In genomic region chr13:41134901-41135300, GRCm38 (mm10) we compare ENCODE assay signal across 9 mouse cellular contexts. TPM values are rescaled to one million over a fixed set of nuclear protein-coding genes. Genes with fewer than 3 reads are reported as not detected.
DNase-seq lines count a peak whose midpoint lies in the region; ATAC-seq and TF ChIP-seq lines count a peak whose summit lies in the region.
"Had no signal": no experiment of that assay in that cellular context is flagged by ENCODE, and none has a peak within 500 bp of the region (broad histone marks: within the 10 kb centered on the region; RNA-seq: fewer than 3 reads in every experiment).

No protein-coding gene starts in this region.

- no peaks in the 10 kb centered on the region for H3K79me2 ChIP-seq in MEL (ENCODE audit: control insufficient read depth, insufficient read depth, low read length, poor library complexity)

- no peak overlapping the region for H3K4me2 ChIP-seq in heart, embryonic 11.5 days
- H3K4me2 ChIP-seq: lung, embryonic 15.5 days had no signal

- TF ChIP-seq EP300 in MEL (IDR thresholded peaks at IDR 0.05; ENCODE audit: low read depth in 1 of 2, low read length in 2 of 2), result no peak

- H3K9ac ChIP-seq in heart, embryonic 11.5 days (ENCODE audit: low read depth, low read length), result no peak overlapping the region
- no peak overlapping the region for H3K9ac ChIP-seq in MEL (ENCODE audit: control insufficient read depth, low read depth, low read length, poor library complexity, severe bottlenecking)
- H3K9ac ChIP-seq: lung, embryonic 15.5 days had no signal

- no peak overlapping the region for H3K27ac ChIP-seq in heart, embryonic 11.5 days (ENCODE audit: low read depth, low read length)
- no peak overlapping the region for H3K27ac ChIP-seq in MEL (ENCODE audit: control insufficient read depth, low read depth, low read length)
- no peak overlapping the region for H3K27ac ChIP-seq in testis, adult 2 months (ENCODE audit: control insufficient read depth, insufficient read depth, low read depth, low read length)
- H3K27ac ChIP-seq: lung, embryonic 15.5 days had no signal

- no peaks in the 10 kb centered on the region for H3K36me3 ChIP-seq in heart, embryonic 11.5 days (ENCODE audit: control insufficient read depth, insufficient read depth, low read length)
- no peaks in the 10 kb centered on the region for H3K36me3 ChIP-seq in MEL (ENCODE audit: control insufficient read depth in 1 of 2, insufficient read depth in 2 of 2, low read length in 2 of 2)
- H3K36me3 ChIP-seq in testis, adult 2 months (ENCODE audit: control insufficient read depth, insufficient read depth, low read length), result no peaks in the 10 kb centered on the region
- H3K36me3 ChIP-seq: lung, embryonic 15.5 days had no signal

- no peak overlapping the region for H3K4me3 ChIP-seq in heart, embryonic 11.5 days (ENCODE audit: low read depth, low read length)
- H3K4me3 ChIP-seq in MEL (ENCODE audit: control insufficient read depth in 1 of 2, insufficient read depth in 1 of 2, low read depth in 2 of 2, low read length in 2 of 2), result no peak overlapping the region
- no peak overlapping the region for H3K4me3 ChIP-seq in testis, adult 2 months (ENCODE audit: control insufficient read depth, low read depth, low read length)
- H3K4me3 ChIP-seq: lung, embryonic 15.5 days had no signal

- H3K27me3 ChIP-seq in heart, embryonic 11.5 days (ENCODE audit: control insufficient read depth, insufficient read depth, low read length), result no peaks in the 10 kb centered on the region
- peaks cover 2% of the 10 kb centered on the region in 2 experiments; a peak in 3 of 4 replicates for H3K27me3 ChIP-seq in MEL (ENCODE audit: control insufficient read depth in 1 of 2, insufficient read depth in 2 of 2, low read length in 2 of 2)
- H3K27me3 ChIP-seq in testis, adult 2 months (ENCODE audit: control insufficient read depth, insufficient read depth, low read length), result no peaks in the 10 kb centered on the region
- H3K27me3 ChIP-seq: lung, embryonic 15.5 days had no signal

- H3K4me1 ChIP-seq in heart, embryonic 11.5 days (ENCODE audit: control insufficient read depth, insufficient read depth, low read length), result no peaks in the 10 kb centered on the region
- H3K4me1 ChIP-seq in MEL (ENCODE audit: control insufficient read depth in 1 of 2, insufficient read depth in 2 of 2, low read length in 2 of 2), result no peaks in the 10 kb centered on the region
- H3K4me1 ChIP-seq in testis, adult 2 months (ENCODE audit: control insufficient read depth, insufficient read depth, low read length), result no peaks in the 10 kb centered on the region

- ATAC-seq in heart, embryonic 11.5 days (replicated peaks; ENCODE audit: insufficient number of reproducible peaks, low FRiP score, low TSS enrichment), result no peak

- peak; percentile 70 to 82 (median 76) for TF ChIP-seq CTCF in MEL (IDR thresholded peaks at IDR 0.05 in 2 of 3, conservative IDR thresholded peaks at IDR 0.05 in 1 of 3; ENCODE audit: control insufficient read depth in 1 of 3, insufficient read depth in 1 of 3, low read depth in 2 of 3, low read length in 3 of 3, poor library complexity in 1 of 3, severe bottlenecking in 1 of 3)
- peak; percentile 75; the same call in 1 of the 2 replicates for TF ChIP-seq CTCF in testis, adult 2 months (IDR thresholded peaks at IDR 0.05; ENCODE audit: control insufficient read depth, insufficient read depth, insufficient replicate concordance, low read depth, low read length)

- WGBS in heart, embryonic 11.5 days (ENCODE audit: insufficient replicate concordance), result 10% methylated on average over 6 of the region's 6 CpGs

- no peaks in the 10 kb centered on the region for H3K9me3 ChIP-seq in heart, embryonic 11.5 days (replicated peaks; ENCODE audit: control insufficient read depth, low read length)
- no peaks in the 10 kb centered on the region for H3K9me3 ChIP-seq in MEL (replicated peaks; ENCODE audit: insufficient read depth, low read length)
- H3K9me3 ChIP-seq: lung, embryonic 15.5 days had no signal

- TF ChIP-seq RAD21 in MEL (IDR thresholded peaks at IDR 0.05; ENCODE audit: low read depth, low read length), result peak; percentile 37

- intact Hi-C loops in gastrocnemius, postnatal 14 days (cut with DNase I; ENCODE audit: low total_unique reads), result no loop called here

- DNase-seq in heart, adult 18-20 months, result peak; percentile 31 to 80
- peak; percentile 58 for DNase-seq in MEL (ENCODE audit: low read depth, low spot score)
- peak; percentile 11 for DNase-seq in cerebellum, adult 11-12 months
- peak; percentile 46 for DNase-seq in gastrocnemius, postnatal 14 days
- peak; percentile 24 to 80 for DNase-seq in layer of hippocampus, postnatal 25 days (ENCODE audit: extremely low spot score in 1 of 2, low spot score in 1 of 2)
- DNase-seq in mesoderm, embryonic 11.5 days (ENCODE audit: low read depth, low spot score), result peak; percentile 80

- TF ChIP-seq POLR2A in MEL (IDR thresholded peaks at IDR 0.05; ENCODE audit: control insufficient read depth in 1 of 2, insufficient read depth in 1 of 2, low read depth in 1 of 2, low read length in 2 of 2, poor library complexity in 1 of 2), result no peak
- no peak for TF ChIP-seq POLR2A in testis, adult 2 months (IDR thresholded peaks at IDR 0.05; ENCODE audit: control insufficient read depth, low read depth, low read length)

TF ChIP-seq in MEL, 35 proteins besides CTCF, POLR2A, EP300 and RAD21:
- TF ChIP-seq NRF1 (IDR thresholded peaks at IDR 0.05; ENCODE audit: insufficient read depth, low read depth, low read length, poor library complexity, severe bottlenecking) (no peak), SMC3 (IDR thresholded peaks at IDR 0.05; ENCODE audit: low read depth, low read length) (peak; percentile 79)
TF ChIP-seq in MEL: peak in this region for 1.

RNA-seq across cellular contexts. Expression of gene Sycp2l, which starts 20.8 kb away (rescaled TPM):
- not detected for total RNA-seq in heart, adult 18-20 months (2021)
- not detected in 2 replicates for polyA plus RNA-seq in heart, embryonic 11.5 days (2014; fragmentation: Nextera tagmentation; extraction: Ambion mirVana)
- total RNA-seq in MEL (2012; rRNA removed), result not detected in 2 replicates
- polyA plus RNA-seq in MEL (2012; ENCODE audit: insufficient read depth in 1 of 2, insufficient read length in 2 of 2, low read depth in 1 of 2, low replicate concordance in 2 of 2, missing spikeins in 1 of 2), result not detected
- not detected for total RNA-seq in gastrocnemius, postnatal 14 days (2021)
- not detected for total RNA-seq in layer of hippocampus, postnatal 25 days (2021)
- 0.11 and 0.23 TPM in 2 replicates for polyA plus RNA-seq in testis, adult 2 months (2012; rRNA removed)
- polyA plus RNA-seq: lung, embryonic 15.5 days had no signal

RNA-seq across cellular contexts. Expression of gene Gcm2, which starts 24.1 kb away (rescaled TPM):
- not detected for total RNA-seq in heart, adult 18-20 months (2021)
- not detected in 2 replicates for polyA plus RNA-seq in heart, embryonic 11.5 days (2014; fragmentation: Nextera tagmentation; extraction: Ambion mirVana)
- total RNA-seq in MEL (2012; rRNA removed), result not detected in 2 replicates
- not detected for polyA plus RNA-seq in MEL (2012; ENCODE audit: insufficient read depth in 1 of 2, insufficient read length in 2 of 2, low read depth in 1 of 2, low replicate concordance in 2 of 2, missing spikeins in 1 of 2)
- total RNA-seq in gastrocnemius, postnatal 14 days (2021), result not detected
- not detected for total RNA-seq in layer of hippocampus, postnatal 25 days (2021)
- polyA plus RNA-seq in testis, adult 2 months (2012; rRNA removed), result 0.04 TPM in 1 of 2 replicates, not detected in the other
- polyA plus RNA-seq: lung, embryonic 15.5 days had no signal

RNA-seq across cellular contexts. Expression of gene Mak, which starts 55.4 kb away (rescaled TPM):
- total RNA-seq in heart, adult 18-20 months (2021), result under 1 TPM in 1 of 2 experiments, not detected in 1; 0.31 TPM
- 0.17 and 0.30 TPM in 2 replicates for polyA plus RNA-seq in heart, embryonic 11.5 days (2014; fragmentation: Nextera tagmentation; extraction: Ambion mirVana)
- not detected in 2 replicates for total RNA-seq in MEL (2012; rRNA removed)
- polyA plus RNA-seq in MEL (2012; ENCODE audit: insufficient read depth in 1 of 2, insufficient read length in 2 of 2, low read depth in 1 of 2, low replicate concordance in 2 of 2, missing spikeins in 1 of 2), result not detected
- not detected for total RNA-seq in gastrocnemius, postnatal 14 days (2021)
- 1 to 10 TPM in 1 of 2 experiments, under 1 TPM in 1; 0.71 to 1.4 TPM for total RNA-seq in layer of hippocampus, postnatal 25 days (2021)
- 98.5 and 99.6 TPM in 2 replicates for polyA plus RNA-seq in testis, adult 2 months (2012; rRNA removed)

Comparison
In these comparisons a context has a peak if more than half of its experiments do, and no peak if none do; other contexts are left out.
1. DNase-seq: peak in every context shown above with its lines; median percentile 80 in mesoderm, embryonic 11.5 days; 58 in MEL; 56 in heart, adult 18-20 months; 52 in layer of hippocampus, postnatal 25 days; 46 in gastrocnemius, postnatal 14 days; 11 in cerebellum, adult 11-12 months.